Mouse (Mus musculus) ES-Bruce4 (cell line): ENCODE data around the gene Tob2. TPM values are rescaled to one million over a fixed set of nuclear protein-coding genes. Genes with fewer than 3 reads are reported as not detected.
A peak's percentile ranks its signal among the peaks of the same experiment; 100 is the strongest.

ENCODE experiments used
- H3K27ac ChIP-seq: 2 replicates; pipeline ENCODE4 v1.5.1; 2012; ENCODE audit warnings: low read length, inconsistent platforms; ENCODE audit not compliant: insufficient read depth
- H3K27me3 ChIP-seq: 2 replicates; pipeline ENCODE4 v1.6.1; 2012; ENCODE audit warnings: mild to moderate bottlenecking, low read length, inconsistent platforms; ENCODE audit not compliant: control insufficient read depth, poor library complexity, insufficient read depth, severe bottlenecking
- H3K36me3 ChIP-seq: 2 replicates; pipeline ENCODE4 v1.6.1; 2012; ENCODE audit warnings: inconsistent platforms, mild to moderate bottlenecking, low read length, moderate library complexity; ENCODE audit not compliant: control insufficient read depth, poor library complexity, insufficient read depth, severe bottlenecking
- H3K4me1 ChIP-seq: one replicate; pipeline ENCODE4 v1.8.1; 2011; ENCODE audit warnings: low read length; ENCODE audit not compliant: control insufficient read depth, insufficient read depth
- H3K4me3 ChIP-seq: 2 replicates; pipeline ENCODE4 v1.5.1; 2011; ENCODE audit warnings: low read depth, mild to moderate bottlenecking, low read length
- H3K9ac ChIP-seq: 2 replicates; pipeline ENCODE4 v1.6.1; 2012; ENCODE audit warnings: low read depth, mild to moderate bottlenecking, inconsistent platforms; ENCODE audit not compliant: poor library complexity, severe bottlenecking
- H3K9me3 ChIP-seq: replicated peaks from 2 replicates; pipeline ENCODE4 v1.6.1; 2012; ENCODE audit warnings: mild to moderate bottlenecking, low read length, inconsistent platforms; ENCODE audit not compliant: control insufficient read depth, poor library complexity, insufficient read depth, severe bottlenecking
- CTCF ChIP-seq: IDR thresholded peaks from one replicate; pipeline ENCODE4 v1.8.1; 2011; ENCODE audit warnings: low read depth, low read length
- EP300 ChIP-seq: IDR thresholded peaks from 2 replicates; pipeline ENCODE4 v1.6.1; 2011; ENCODE audit warnings: low read depth, low read length; ENCODE audit not compliant: insufficient read depth
- POLR2A ChIP-seq: IDR thresholded peaks from one replicate; pipeline ENCODE4 v1.8.1; 2011; ENCODE audit warnings: low read length; ENCODE audit not compliant: insufficient read depth
- polyA plus RNA-seq: library from polyadenylated mRNA; stranded (reverse); fragments of >200 nt; gene quantifications from 2 replicates; pipeline ENCODE4 v1.2.4, GENCODE M21; 2011; ENCODE audit warnings: low read depth; ENCODE audit not compliant: missing spikeins, insufficient read depth, insufficient read length

The Tob2 gene
- polyA plus RNA-seq, 1 experiment: 10.7 TPM

DNA sequence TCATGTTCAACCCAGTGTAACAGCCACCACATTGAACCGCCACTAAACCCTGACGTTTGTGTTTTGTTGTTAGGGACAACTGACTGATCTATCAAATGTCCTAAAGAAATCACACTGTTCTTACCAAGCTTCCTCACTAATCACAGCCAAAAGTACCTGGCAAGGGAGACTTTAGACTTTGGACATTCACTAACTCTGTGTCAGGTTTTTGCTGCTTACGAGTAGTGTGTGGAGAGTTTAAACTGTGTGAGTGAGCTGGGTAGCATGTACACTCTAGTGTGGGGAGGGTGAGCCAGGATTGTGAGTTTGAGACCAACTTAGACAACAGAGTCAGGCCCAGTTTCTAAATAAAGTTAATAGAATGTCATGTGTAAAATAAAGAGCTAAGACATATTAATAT is 23.8 kb upstream of the Tob2 start:
- Histone ChIP-seq H3K36me3 (peaks cover 5% of the 10 kb centered on the region; the same call in 1 of the 2 replicates), H3K27ac (no peak overlapping the region), H3K9me3 (no peaks in the 10 kb centered on the region), H3K9ac (no peak overlapping the region), H3K27me3 (no peaks in the 10 kb centered on the region), H3K4me1 (no peaks in the 10 kb centered on the region), H3K4me3 (no peak overlapping the region)
- no peak for TF ChIP-seq EP300
- no peak for TF ChIP-seq CTCF
- TF ChIP-seq POLR2A: no peak

DNA sequence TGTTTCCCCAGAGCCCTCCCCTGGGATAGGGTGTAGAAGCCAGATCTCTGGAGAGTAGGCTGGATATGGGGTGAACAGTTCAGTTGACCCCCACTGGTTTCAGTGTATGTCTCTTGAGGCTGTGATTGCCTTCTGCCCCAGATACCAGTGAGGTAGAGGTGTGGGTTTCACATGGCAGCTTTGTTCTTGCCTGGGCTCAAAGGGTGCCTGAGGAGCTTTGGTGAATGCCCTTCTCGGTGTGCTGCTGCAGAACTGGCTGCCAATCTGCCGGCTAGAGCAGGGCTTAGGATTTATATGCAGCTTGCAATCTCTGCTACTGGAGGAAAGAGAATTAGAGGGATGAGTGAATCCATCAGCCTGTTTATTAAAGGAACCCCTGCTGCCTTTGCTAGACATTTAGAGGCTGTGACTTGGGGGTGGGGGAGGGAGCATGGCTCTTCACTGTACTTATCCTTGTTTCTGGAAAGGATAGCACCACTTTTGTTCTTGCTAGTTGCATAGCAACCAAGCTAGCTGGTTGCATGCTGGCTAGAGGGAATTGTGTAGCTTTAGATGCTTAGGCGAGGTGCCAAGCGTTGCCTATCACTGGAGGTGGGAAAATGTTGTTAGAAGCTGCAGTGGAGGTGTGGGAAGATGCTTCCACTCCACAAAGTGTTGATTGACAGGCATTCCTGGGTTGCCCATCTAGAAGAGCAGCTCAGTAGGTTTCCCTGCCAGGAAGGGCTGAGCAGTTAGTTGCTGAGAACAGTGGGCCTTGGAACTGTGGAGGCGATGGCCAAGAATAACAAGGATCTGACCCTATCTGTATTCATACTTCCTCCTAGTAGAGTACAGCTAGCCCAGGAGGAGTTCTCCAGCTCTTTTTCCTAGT is 21.2 kb upstream of the Tob2 start:
- H3K27ac ChIP-seq: no peak overlapping the region
- H3K9ac ChIP-seq: no peak overlapping the region
- no peaks in the 10 kb centered on the region for H3K36me3 ChIP-seq
- TF ChIP-seq POLR2A: no peak
- no peak for TF ChIP-seq CTCF
- TF ChIP-seq EP300: no peak
- no peaks in the 10 kb centered on the region for H3K27me3 ChIP-seq
- no peaks in the 10 kb centered on the region for H3K4me1 ChIP-seq
- H3K4me3 ChIP-seq: no peak overlapping the region
- H3K9me3 ChIP-seq: no peaks in the 10 kb centered on the region

DNA sequence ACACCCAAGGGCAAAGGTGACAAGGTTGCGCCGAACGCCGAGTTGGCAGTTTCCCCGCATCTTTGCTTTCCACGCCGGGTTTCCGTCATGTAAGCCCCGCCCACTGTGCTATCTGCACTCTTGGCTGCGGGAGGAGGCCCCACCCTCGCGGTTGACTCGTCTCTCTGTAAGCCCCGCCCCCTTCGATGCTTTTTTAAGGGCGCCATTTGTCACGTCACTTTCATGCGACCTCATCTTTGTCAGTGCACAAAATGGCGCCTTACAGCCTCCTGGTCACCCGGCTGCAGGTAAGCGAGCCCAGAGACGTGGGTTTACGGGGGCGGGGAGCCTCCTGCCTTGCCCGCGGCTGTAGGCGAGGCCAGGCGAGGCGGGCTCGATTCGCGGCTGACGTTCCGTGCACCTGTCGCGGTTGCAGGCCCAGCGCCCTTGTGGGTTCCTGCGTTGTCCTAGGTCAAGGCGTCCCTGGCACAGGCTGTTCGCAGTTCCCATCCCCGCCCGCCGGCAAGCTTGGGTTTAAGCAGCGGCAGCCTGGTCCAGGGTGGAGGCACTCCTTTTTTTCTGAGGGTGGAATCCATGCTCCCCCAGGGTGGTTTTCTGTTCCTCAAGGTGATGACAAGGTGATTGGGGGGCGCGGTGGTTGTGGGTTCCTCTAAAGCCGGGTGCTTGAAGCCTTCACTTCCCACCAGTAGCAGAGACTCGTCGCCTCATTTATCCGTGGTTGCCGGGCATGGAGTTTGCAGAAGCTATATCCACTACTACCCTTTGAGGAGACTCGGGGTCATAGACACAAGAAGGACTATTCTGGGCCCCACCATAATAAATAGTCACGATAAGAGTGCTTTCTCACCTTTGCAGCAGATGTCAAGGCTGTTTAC is 13.9 kb upstream of the Tob2 start, which contains the start of gene Aco2:
TSS of gene Aco2 (plus strand) at position 48 of the 875 bp plus-strand sequence.
- Histone ChIP-seq H3K27ac (peak within 1 kb of the TSS; percentile 73), H3K27me3 (no peaks in the 10 kb centered on the region), H3K4me1 (peaks cover 2% of the 10 kb centered on the region), H3K36me3 (peaks cover 33% of the 10 kb centered on the region), H3K9ac (peak within 1 kb of the TSS; percentile 98), H3K9me3 (no peaks in the 10 kb centered on the region), H3K4me3 (peak within 1 kb of the TSS; percentile 96)
- TF ChIP-seq CTCF (no peak), POLR2A (no peak), EP300 (no peak)

DNA sequence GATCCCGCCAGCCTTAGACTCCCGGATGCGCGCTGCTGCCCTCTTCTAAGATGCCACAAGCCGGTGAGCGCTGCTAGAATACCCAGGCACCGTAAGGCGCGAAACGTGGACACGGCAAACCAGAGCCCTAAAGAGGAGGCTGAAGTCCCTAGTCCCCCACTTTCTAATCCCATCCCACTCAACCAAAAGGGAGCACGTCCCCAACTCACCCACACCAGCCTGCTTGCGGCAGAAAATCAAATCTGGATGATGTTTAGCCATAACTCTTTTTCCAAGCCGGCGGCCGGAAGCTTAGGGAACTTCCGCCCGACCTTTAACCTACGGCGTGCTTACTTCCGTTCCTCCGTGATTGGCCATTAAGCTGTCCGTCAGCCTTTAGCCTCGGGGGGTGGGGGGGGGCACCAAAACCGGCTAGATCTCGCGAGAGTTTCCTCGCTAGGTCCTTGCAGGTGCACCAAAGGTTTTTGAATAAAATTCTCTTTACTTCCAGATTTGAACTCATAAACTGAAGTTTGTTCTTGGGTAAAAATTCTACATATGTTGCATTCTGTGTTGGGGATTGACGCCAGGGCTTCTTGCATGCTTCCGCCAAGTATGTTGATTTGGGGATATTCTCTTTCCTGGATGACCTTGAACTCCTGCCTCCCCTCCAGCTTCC is 13.1 kb upstream of the Tob2 start, which contains the start of gene Phf5a:
TSS of gene Phf5a (minus strand) at position 308 of the 658 bp plus-strand sequence.
- H3K27ac ChIP-seq: peak within 1 kb of the TSS; percentile 73
- TF ChIP-seq POLR2A (no peak), CTCF (no peak), EP300 (no peak)

DNA sequence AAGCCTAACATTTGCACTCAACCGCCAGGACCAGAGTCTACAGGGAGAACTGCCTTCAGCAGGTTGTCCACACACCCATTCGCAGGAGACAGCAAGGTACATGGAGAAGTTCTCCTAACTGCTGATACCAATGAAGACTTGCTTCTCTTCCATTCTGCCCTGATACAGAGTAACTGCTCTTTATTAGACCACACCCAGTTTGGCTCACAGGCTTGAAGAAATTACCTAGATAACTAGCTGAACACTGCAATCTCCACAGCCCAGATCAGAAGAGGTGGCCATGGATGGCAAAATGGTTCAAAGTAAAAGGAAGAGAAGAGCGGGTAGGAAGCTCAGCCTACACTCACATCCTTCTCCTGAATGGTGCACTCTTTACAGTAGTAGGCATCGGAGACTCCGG is 11.4 kb upstream of the Tob2 start:
- Histone ChIP-seq H3K36me3 (peaks cover 57% of the 10 kb centered on the region), H3K4me3 (no peak overlapping the region), H3K27me3 (no peaks in the 10 kb centered on the region), H3K4me1 (peaks cover 2% of the 10 kb centered on the region), H3K27ac (no peak overlapping the region), H3K9me3 (no peaks in the 10 kb centered on the region), H3K9ac (no peak overlapping the region)
- no peak for TF ChIP-seq POLR2A
- no peak for TF ChIP-seq EP300
- no peak for TF ChIP-seq CTCF

More for the DNA sequence above, 13.1 kb upstream of the Tob2 start, which contains the start of gene Phf5a:
- Histone ChIP-seq H3K36me3 (peaks cover 41% of the 10 kb centered on the region), H3K27me3 (no peaks in the 10 kb centered on the region), H3K9me3 (no peaks in the 10 kb centered on the region), H3K4me1 (peaks cover 2% of the 10 kb centered on the region), H3K9ac (peak within 1 kb of the TSS; percentile 98), H3K4me3 (peak within 1 kb of the TSS; percentile 96)
